ENCODE assay signal across 17 mouse cellular contexts in genomic region chr15:101259922-101260321, GRCm38 (mm10). TPM values are rescaled to one million over a fixed set of nuclear protein-coding genes. Genes with fewer than 3 reads are reported as not detected.
DNase-seq lines count a peak whose midpoint lies in the region; ATAC-seq and TF ChIP-seq lines count a peak whose summit lies in the region.
"Had no signal": no experiment of that assay in that cellular context is flagged by ENCODE, and none has a peak within 500 bp of the region (broad histone marks: within the 10 kb centered on the region; RNA-seq: fewer than 3 reads in every experiment).

No protein-coding gene starts in this region.

- no peaks in the 10 kb centered on the region for H3K9me3 ChIP-seq in heart, embryonic 11.5 days (replicated peaks; ENCODE audit: control insufficient read depth, low read length)
- no peaks in the 10 kb centered on the region for H3K9me3 ChIP-seq in intestine, embryonic 16.5 days (ENCODE audit: control insufficient read depth, low read length)
- H3K9me3 ChIP-seq: forebrain, embryonic 12.5 days; hindbrain, embryonic 15.5 days had no signal

- no peak for DNase-seq in heart, adult 9 months (ENCODE audit: low spot score in 2 of 2)
- DNase-seq in layer of hippocampus, adult 2 months (ENCODE audit: low spot score in 2 of 2), result no peak
- no peak for DNase-seq in layer of hippocampus, adult 9-10 months (ENCODE audit: low spot score)
- DNase-seq in ovary, adult 18-20 months (ENCODE audit: low spot score), result no peak
- DNase-seq: B cell, adult 2 months; cerebellum, postnatal 14 days; liver; midbrain, embryonic 14.5 days; right cerebral cortex, postnatal 25 days; thymus, adult 2 months had no signal

- H3K27me3 ChIP-seq in heart, embryonic 11.5 days (ENCODE audit: control insufficient read depth, insufficient read depth, low read length), result no peaks in the 10 kb centered on the region
- no peaks in the 10 kb centered on the region for H3K27me3 ChIP-seq in intestine, embryonic 16.5 days (replicated peaks; ENCODE audit: control insufficient read depth, insufficient read depth, low read length)
- H3K27me3 ChIP-seq: Patski had no signal

- H3K4me2 ChIP-seq in heart, embryonic 11.5 days, result no peak overlapping the region
- H3K4me2 ChIP-seq in intestine, embryonic 16.5 days (ENCODE audit: low read depth, low read length), result no peak overlapping the region
- H3K4me2 ChIP-seq: forebrain, embryonic 12.5 days; hindbrain, embryonic 15.5 days had no signal

- H3K9ac ChIP-seq in heart, embryonic 11.5 days (ENCODE audit: low read depth, low read length), result no peak overlapping the region
- H3K9ac ChIP-seq in intestine, embryonic 16.5 days (ENCODE audit: low read depth, low read length), result peak overlapping the region; percentile 22; the same call in 1 of the 2 replicates
- H3K9ac ChIP-seq: forebrain, embryonic 12.5 days; hindbrain, embryonic 15.5 days had no signal

- WGBS in heart, embryonic 11.5 days (ENCODE audit: insufficient replicate concordance), result 77% methylated on average over 3 of the region's 3 CpGs
- WGBS in intestine, embryonic 16.5 days, result 75% methylated on average over 3 of the region's 3 CpGs

- H3K4me3 ChIP-seq in heart, embryonic 11.5 days (ENCODE audit: low read depth, low read length), result no peak overlapping the region
- H3K4me3 ChIP-seq in layer of hippocampus, adult 2 months, result no peak overlapping the region
- no peak overlapping the region for H3K4me3 ChIP-seq in cortical plate, adult 2 months (ENCODE audit: insufficient read depth, low read length)
- no peak overlapping the region for H3K4me3 ChIP-seq in intestine, embryonic 16.5 days (ENCODE audit: low read length)
- H3K4me3 ChIP-seq: forebrain, embryonic 12.5 days; hindbrain, embryonic 15.5 days had no signal

- no peak for ATAC-seq in heart, embryonic 11.5 days (replicated peaks; ENCODE audit: insufficient number of reproducible peaks, low FRiP score, low TSS enrichment)
- no peak for ATAC-seq in intestine, embryonic 16.5 days
- ATAC-seq in activated CD4-positive, CD25-positive, alpha-beta regulatory T cell, adult 4 months, result no peak
- ATAC-seq: Patski had no signal

- no peak for TF ChIP-seq POLR2A in cortical plate, adult 2 months (IDR thresholded peaks at IDR 0.05; ENCODE audit: extremely low read depth, insufficient read depth, low read length)

- H3K36me3 ChIP-seq in heart, embryonic 11.5 days (ENCODE audit: control insufficient read depth, insufficient read depth, low read length), result no peaks in the 10 kb centered on the region
- no peaks in the 10 kb centered on the region for H3K36me3 ChIP-seq in intestine, embryonic 16.5 days (ENCODE audit: control insufficient read depth, insufficient read depth, low read length)
- H3K36me3 ChIP-seq: forebrain, embryonic 12.5 days; hindbrain, embryonic 15.5 days had no signal

- H3K27ac ChIP-seq in heart, embryonic 11.5 days (ENCODE audit: low read depth, low read length), result peak overlapping the region; percentile 95
- H3K27ac ChIP-seq in layer of hippocampus, adult 2 months, result 0 out of 2 replicates have a peak overlapping the region, but pooled peaks have one; percentile 61
- 0 out of 2 replicates have a peak overlapping the region, but pooled peaks have one; percentile 21 for H3K27ac ChIP-seq in cortical plate, adult 2 months (ENCODE audit: insufficient read depth, low read length)
- H3K27ac ChIP-seq in intestine, embryonic 16.5 days (ENCODE audit: low read length), result peak overlapping the region; percentile 91
- H3K27ac ChIP-seq: forebrain, embryonic 12.5 days; hindbrain, embryonic 15.5 days had no signal

- H3K4me1 ChIP-seq in heart, embryonic 11.5 days (ENCODE audit: control insufficient read depth, insufficient read depth, low read length), result peaks cover 34% of the 10 kb centered on the region
- H3K4me1 ChIP-seq in cortical plate, adult 2 months (ENCODE audit: control insufficient read depth, insufficient read depth, low read length), result peaks cover 13% of the 10 kb centered on the region
- H3K4me1 ChIP-seq in intestine, embryonic 16.5 days (ENCODE audit: control insufficient read depth, insufficient read depth, low read length), result peaks cover 30% of the 10 kb centered on the region

- no peak for TF ChIP-seq CTCF in layer of hippocampus, adult 2 months (conservative IDR thresholded peaks at IDR 0.05)
- TF ChIP-seq CTCF in cortical plate, adult 2 months (IDR thresholded peaks at IDR 0.05; ENCODE audit: extremely low read depth, insufficient read depth, low read length), result no peak

RNA-seq across cellular contexts. Expression of gene Nr4a1, which starts 5.9 kb away (rescaled TPM):
- polyA plus RNA-seq in heart, embryonic 11.5 days (2014; fragmentation: Nextera tagmentation; extraction: Ambion mirVana), result 7.5 and 8.1 TPM in 2 replicates
- 10 to 100 TPM; 39.8 to 54.8 TPM for total RNA-seq in layer of hippocampus, adult 2 months (2021)
- polyA plus RNA-seq in cortical plate, adult 2 months (2012; rRNA removed), result 76.6 and 103 TPM in 2 replicates
- polyA plus RNA-seq in intestine, embryonic 16.5 days (2015; fragmentation: Nextera tagmentation; extraction: Ambion mirVana), result 8.6 and 10.0 TPM in 2 replicates
- polyA plus RNA-seq in activated CD4-positive, CD25-positive, alpha-beta regulatory T cell, adult 4 months (2017; shearing (Covaris generic)), result 10 to 100 TPM; 37.5 to 92.8 TPM

RNA-seq across cellular contexts. Expression of gene Atg101, which starts 24.1 kb away (rescaled TPM):
- polyA plus RNA-seq in heart, embryonic 11.5 days (2014; fragmentation: Nextera tagmentation; extraction: Ambion mirVana), result 49.4 and 50.1 TPM in 2 replicates
- 10 to 100 TPM; 50.6 to 53.3 TPM for total RNA-seq in layer of hippocampus, adult 2 months (2021)
- polyA plus RNA-seq in cortical plate, adult 2 months (2012; rRNA removed), result 55.3 and 56.0 TPM in 2 replicates
- 58.3 and 67.1 TPM in 2 replicates for polyA plus RNA-seq in intestine, embryonic 16.5 days (2015; fragmentation: Nextera tagmentation; extraction: Ambion mirVana)
- 10 to 100 TPM; 42.8 to 43.6 TPM for polyA plus RNA-seq in activated CD4-positive, CD25-positive, alpha-beta regulatory T cell, adult 4 months (2017; shearing (Covaris generic))

RNA-seq across cellular contexts. Expression of gene 6030408B16Rik, which starts 33.1 kb away (rescaled TPM):
- 1.3 and 2.2 TPM in 2 replicates for polyA plus RNA-seq in heart, embryonic 11.5 days (2014; fragmentation: Nextera tagmentation; extraction: Ambion mirVana)
- total RNA-seq in layer of hippocampus, adult 2 months (2021), result under 1 TPM in 1 of 2 experiments, not detected in 1; 0.54 TPM
- polyA plus RNA-seq in cortical plate, adult 2 months (2012; rRNA removed), result 0.13 and 0.23 TPM in 2 replicates
- 3.6 and 4.4 TPM in 2 replicates for polyA plus RNA-seq in intestine, embryonic 16.5 days (2015; fragmentation: Nextera tagmentation; extraction: Ambion mirVana)
- polyA plus RNA-seq in activated CD4-positive, CD25-positive, alpha-beta regulatory T cell, adult 4 months (2017; shearing (Covaris generic)), result under 1 TPM in 1 of 2 experiments, not detected in 1; 0.38 TPM
- polyA plus RNA-seq: hindbrain, embryonic 15.5 days; Patski had no signal

RNA-seq across cellular contexts. Expression of gene Grasp, which starts 35.9 kb away (rescaled TPM):
- polyA plus RNA-seq in heart, embryonic 11.5 days (2014; fragmentation: Nextera tagmentation; extraction: Ambion mirVana), result 4.1 TPM in 2 replicates
- 10 to 100 TPM; 79.5 to 82.7 TPM for total RNA-seq in layer of hippocampus, adult 2 months (2021)
- polyA plus RNA-seq in cortical plate, adult 2 months (2012; rRNA removed), result 39.7 and 41.0 TPM in 2 replicates
- polyA plus RNA-seq in intestine, embryonic 16.5 days (2015; fragmentation: Nextera tagmentation; extraction: Ambion mirVana), result 2.3 and 2.8 TPM in 2 replicates
- polyA plus RNA-seq in activated CD4-positive, CD25-positive, alpha-beta regulatory T cell, adult 4 months (2017; shearing (Covaris generic)), result not detected

Comparison
In these comparisons a context has a peak if more than half of its experiments do, and no peak if none do; other contexts are left out.
1. H3K27ac ChIP-seq: peak in every context shown above with its lines; median percentile 95 in heart, embryonic 11.5 days; 91 in intestine, embryonic 16.5 days; 61 in layer of hippocampus, adult 2 months; 21 in cortical plate, adult 2 months.